Mouse (Mus musculus) heart, adult 2 months (tissue): Measurements from ENCODE around the gene Synm. TPM values are rescaled to one million over a fixed set of nuclear protein-coding genes. Genes with fewer than 3 reads are reported as not detected.

Experiments
- DNase-seq, 2 experiments: peaks; one replicate each; pipeline ENCODE4 v3.0.0; 2021
- H3K27ac ChIP-seq: fragments of 200-600 bp; 2 replicates; pipeline ENCODE4 v1.8.1; 2022
- H3K27me3 ChIP-seq: fragments of 200-500 bp; 2 replicates; pipeline ENCODE4 v1.6.1; 2012; ENCODE audit warnings: mild to moderate bottlenecking, low read length, inconsistent platforms, mixed read lengths; ENCODE audit not compliant: control insufficient read depth, insufficient read depth
- H3K36me3 ChIP-seq: fragments of 200-500 bp; 2 replicates; pipeline ENCODE4 v1.6.1; 2012; ENCODE audit warnings: low read length, inconsistent platforms; ENCODE audit not compliant: control insufficient read depth, insufficient read depth
- H3K4me1 ChIP-seq: fragments of 200-500 bp; 2 replicates; pipeline ENCODE4 v1.6.1; 2011; ENCODE audit warnings: low read length; ENCODE audit not compliant: control insufficient read depth, insufficient read depth
- H3K4me3 ChIP-seq: fragments of 200-600 bp; 2 replicates; pipeline ENCODE4 v1.8.1; 2022
- H3K79me2 ChIP-seq: fragments of 200-500 bp; replicated peaks from 2 replicates; pipeline ENCODE4 v1.6.1; 2012; ENCODE audit warnings: mild to moderate bottlenecking, inconsistent platforms, low read length, moderate library complexity, mixed read lengths; ENCODE audit not compliant: control insufficient read depth, insufficient read depth
- H3K9ac ChIP-seq: fragments of 200-500 bp; 2 replicates; pipeline ENCODE4 v1.6.1; 2012; ENCODE audit warnings: low read depth, mild to moderate bottlenecking, control low read depth, inconsistent platforms, low read length, mixed read lengths
- CTCF ChIP-seq: fragments of 200-600 bp; IDR thresholded peaks from 2 replicates; pipeline ENCODE4 v1.8.1; 2022; ENCODE audit warnings: antibody characterized with exemption, mild to moderate bottlenecking, moderate library complexity
- EP300 ChIP-seq: fragments of 200-500 bp; IDR thresholded peaks from 2 replicates; pipeline ENCODE4 v1.6.1; 2011; ENCODE audit warnings: low read depth, low read length, control low read depth; ENCODE audit not compliant: insufficient read depth
- POLR2A ChIP-seq: fragments of 200-500 bp; IDR thresholded peaks from 2 replicates; pipeline ENCODE4 v1.6.1; 2011; ENCODE audit warnings: mild to moderate bottlenecking, low read depth, low read length, control low read depth; ENCODE audit not compliant: insufficient read depth
- WGBS: fragments of 180-500 bp; shearing (Covaris S2); methylation state at CpG from one replicate; pipeline ENCODE4 v1.1.7; 2018; 5-methylcytosine and 5-hydroxymethylcytosine counted together
- intact Hi-C: fragments of 180-260 bp; cut with DNase I; formaldehyde crosslinking; loops from one replicate; pipeline ENCODE4 v1.15.1; 2025
- polyA plus RNA-seq: library from polyadenylated mRNA; depleted of rRNA; stranded (reverse); fragments of >200 nt; gene quantifications from 2 replicates; pipeline ENCODE4 v1.2.3, GENCODE M21; 2012
- total RNA-seq, 2 experiments: library from RNA; stranded (reverse); gene quantifications; 2 replicates each; pipeline ENCODE4 v1.2.3; 2021

Synm gene
- total and polyA plus RNA-seq, 3 experiments, result 2.6 to 8.3 (median 8.3) TPM

- Histone ChIP-seq H3K4me1 (no peaks in the 10 kb centered on the region), H3K27me3 (0 out of 2 replicates have a peak, but pooled peaks cover 1% of the 10 kb centered on the region), H3K9ac (no peak overlapping the region), H3K36me3 (no peaks in the 10 kb centered on the region), H3K4me3 (no peak overlapping the region), H3K27ac (no peak overlapping the region), H3K79me2 (no peaks in the 10 kb centered on the region)
- TF ChIP-seq POLR2A, result no peak
- TF ChIP-seq EP300, result no peak
- no peak for TF ChIP-seq CTCF
- no peak for DNase-seq
- 48% methylated on average over 12 of the region's 12 CpGs for WGBS
- intact Hi-C loops, result no loop called here
Observed at GRCm38 (mm10) chr7:67776636-67777305, 17.2 kb upstream of the Synm start.

DNA sequence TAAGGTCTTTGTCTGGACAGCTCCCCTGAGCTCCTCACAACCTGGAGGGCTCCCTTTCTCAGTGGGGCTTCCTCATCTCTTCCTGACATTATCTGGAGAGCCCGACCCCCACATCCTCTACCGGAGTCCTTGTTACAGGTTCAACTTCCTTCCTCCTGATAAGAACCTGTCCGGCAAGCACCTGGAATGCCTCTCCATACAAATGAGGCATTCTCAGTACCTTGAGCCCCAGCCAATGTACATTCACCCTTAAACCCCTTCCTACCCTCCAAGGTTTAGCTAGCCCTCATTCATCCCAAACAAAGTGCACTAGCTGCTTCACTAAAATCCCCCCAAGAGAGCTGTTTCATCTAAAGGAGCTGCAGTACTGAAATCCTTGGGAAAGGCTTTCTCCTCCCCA is 16.1 kb upstream of the Synm start:
- H3K4me3 ChIP-seq, result no peak overlapping the region
- no peaks in the 10 kb centered on the region for H3K79me2 ChIP-seq
- intact Hi-C loops, result no loop called here
- 23% methylated on average over 3 of the region's 3 CpGs for WGBS
- 0 out of 2 replicates have a peak, but pooled peaks cover 1% of the 10 kb centered on the region for H3K27me3 ChIP-seq
- TF ChIP-seq CTCF, result no peak
- TF ChIP-seq POLR2A, result no peak
- TF ChIP-seq EP300, result no peak
- no peaks in the 10 kb centered on the region for H3K36me3 ChIP-seq
- no peaks in the 10 kb centered on the region for H3K4me1 ChIP-seq
- no peak overlapping the region for H3K9ac ChIP-seq
- no peak for DNase-seq
- no peak overlapping the region for H3K27ac ChIP-seq

DNA sequence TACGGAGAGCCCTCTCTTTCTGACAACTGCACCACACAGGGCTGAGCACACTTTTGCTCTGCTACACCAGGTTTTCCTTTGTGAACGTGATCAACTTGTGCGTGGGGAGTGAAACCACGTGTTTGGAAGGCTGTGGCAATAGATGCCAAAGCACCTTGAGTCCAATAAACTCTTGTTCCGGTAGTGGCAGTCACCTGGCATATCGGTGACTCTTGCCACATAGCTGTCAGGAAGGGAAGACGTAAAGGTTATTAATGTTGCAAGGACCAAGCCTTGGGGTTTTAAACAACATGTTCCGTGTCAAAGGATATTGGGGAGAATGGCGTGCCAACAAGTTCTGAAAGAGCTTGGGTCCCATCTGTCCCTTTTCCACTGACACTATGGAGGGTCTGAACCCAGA is 12.7 kb upstream of the Synm start:
- TF ChIP-seq EP300 (no peak), POLR2A (no peak)
- Histone ChIP-seq H3K4me1 (no peaks in the 10 kb centered on the region), H3K4me3 (no peak overlapping the region), H3K9ac (no peak overlapping the region), H3K27ac (no peak overlapping the region), H3K36me3 (no peaks in the 10 kb centered on the region), H3K27me3 (0 out of 2 replicates have a peak, but pooled peaks cover 1% of the 10 kb centered on the region), H3K79me2 (no peaks in the 10 kb centered on the region)
- 92% methylated on average over 9 of the region's 9 CpGs for WGBS
- intact Hi-C loops, result no loop called here
- no peak for DNase-seq

GRCm38 (mm10) chr7:67769487-67769886 is 9.9 kb upstream of the Synm start:
- intact Hi-C loops, result no loop called here
- TF ChIP-seq EP300, result no peak
- no peak for TF ChIP-seq POLR2A
- no peak for TF ChIP-seq CTCF
- Histone ChIP-seq H3K36me3 (no peaks in the 10 kb centered on the region), H3K27ac (no peak overlapping the region), H3K79me2 (no peaks in the 10 kb centered on the region), H3K4me1 (no peaks in the 10 kb centered on the region), H3K9ac (no peak overlapping the region), H3K4me3 (no peak overlapping the region), H3K27me3 (0 out of 2 replicates have a peak, but pooled peaks cover under 1% of the 10 kb centered on the region)
- 92% methylated on average over 5 of the region's 5 CpGs for WGBS
- no peak for DNase-seq

DNA sequence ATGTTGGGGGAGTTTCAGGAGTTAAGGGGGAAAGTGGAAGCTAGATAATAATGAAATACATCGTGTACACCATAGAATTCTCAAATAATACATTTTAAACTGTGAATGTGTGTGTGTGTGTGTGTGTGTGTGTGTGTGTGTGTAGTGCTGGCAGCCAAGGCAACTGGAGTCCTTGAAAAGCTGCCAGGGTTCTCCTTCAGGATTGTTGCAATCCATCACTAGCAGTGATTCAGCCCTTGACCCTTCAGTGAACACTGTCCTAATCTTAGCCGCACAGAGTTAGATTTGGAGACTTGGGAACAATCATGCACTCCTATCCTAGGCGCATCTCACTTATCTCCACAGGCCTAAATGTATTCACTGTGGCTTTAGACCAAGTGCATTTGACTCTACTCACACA is 8.6 kb upstream of the Synm start:
- 51% methylated on average over 3 of the region's 3 CpGs for WGBS
- H3K9ac ChIP-seq, result no peak overlapping the region
- intact Hi-C loops, result no loop called here
- H3K4me1 ChIP-seq, result no peaks in the 10 kb centered on the region
- no peak overlapping the region for H3K4me3 ChIP-seq
- H3K79me2 ChIP-seq, result no peaks in the 10 kb centered on the region
- H3K27ac ChIP-seq, result no peak overlapping the region
- TF ChIP-seq EP300, result no peak
- no peak for TF ChIP-seq POLR2A
- TF ChIP-seq CTCF, result no peak
- no peak for DNase-seq
- H3K27me3 ChIP-seq, result no peaks in the 10 kb centered on the region
- H3K36me3 ChIP-seq, result no peaks in the 10 kb centered on the region

GRCm38 (mm10) chr7:67763625-67764024 is 4.1 kb upstream of the Synm start:
- H3K79me2 ChIP-seq, result no peaks in the 10 kb centered on the region
- no peak overlapping the region for H3K9ac ChIP-seq
- intact Hi-C loops, result no loop called here
- H3K4me3 ChIP-seq, result no peak overlapping the region
- H3K27ac ChIP-seq, result no peak overlapping the region
- WGBS, result 48% methylated on average over 3 of the region's 3 CpGs
- no peaks in the 10 kb centered on the region for H3K27me3 ChIP-seq
- no peaks in the 10 kb centered on the region for H3K36me3 ChIP-seq
- TF ChIP-seq EP300 (no peak), POLR2A (no peak), CTCF (no peak)
- DNase-seq, result no peak
- H3K4me1 ChIP-seq, result no peaks in the 10 kb centered on the region
